Mouse (Mus musculus) embryonic facial prominence, embryonic 13.5 days (tissue): ENCODE results near the gene Rpl6. TPM values are rescaled to one million over a fixed set of nuclear protein-coding genes. Genes with fewer than 3 reads are reported as not detected.
"Not testable (repeated sequence)": the region's sequence is repeated elsewhere in the genome, so short reads cannot be mapped to it uniquely, and the experiment has no call there.

Experiments used
- ATAC-seq: fragments of 200-750 bp; cut with Nextera tagmentation; 2 replicates; pipeline ENCODE4 v1.8.0; 2017; ENCODE audit warnings: low read depth; ENCODE audit not compliant: insufficient number of reproducible peaks, insufficient read depth, low FRiP score, low TSS enrichment
- H3K27ac ChIP-seq: fragments of 300-500 bp; sonication (generic); 2 replicates; pipeline ENCODE4 v1.5.1; 2015; ENCODE audit warnings: moderate library complexity, mild to moderate bottlenecking, inconsistent platforms
- H3K27me3 ChIP-seq: fragments of 300-500 bp; sonication (generic); 2 replicates; pipeline ENCODE4 v1.6.1; 2015; ENCODE audit warnings: mild to moderate bottlenecking, inconsistent platforms
- H3K36me3 ChIP-seq: fragments of 300-500 bp; sonication (generic); 2 replicates; pipeline ENCODE4 v1.6.1; 2015; ENCODE audit warnings: mild to moderate bottlenecking, inconsistent platforms
- H3K4me1 ChIP-seq: fragments of 300-500 bp; sonication (generic); 2 replicates; pipeline ENCODE4 v1.6.1; 2015; ENCODE audit warnings: inconsistent platforms
- H3K4me2 ChIP-seq: fragments of 300-500 bp; sonication (generic); 2 replicates; pipeline ENCODE4 v1.6.1; 2015; ENCODE audit warnings: moderate library complexity, mild to moderate bottlenecking, inconsistent platforms
- H3K4me3 ChIP-seq: fragments of 300-500 bp; sonication (generic); 2 replicates; pipeline ENCODE4 v1.5.1; 2015; ENCODE audit warnings: mild to moderate bottlenecking, inconsistent platforms
- H3K9ac ChIP-seq: fragments of 300-500 bp; sonication (generic); 2 replicates; pipeline ENCODE4 v1.6.1; 2015; ENCODE audit warnings: mild to moderate bottlenecking, inconsistent platforms
- H3K9me3 ChIP-seq: fragments of 300-500 bp; sonication (generic); 2 replicates; pipeline ENCODE4 v1.6.1; 2016; ENCODE audit warnings: inconsistent platforms
- WGBS: fragments of 180-500 bp; shearing (Covaris S2); methylation state at CpG from one replicate; pipeline ENCODE4 v1.1.7; 2015; ENCODE audit warnings: mixed read lengths; 5-methylcytosine and 5-hydroxymethylcytosine counted together
- polyA plus RNA-seq: library from polyadenylated mRNA; unstranded; fragments of >200 nt; fragmentation: Nextera tagmentation; extraction: Ambion mirVana; gene quantifications from 2 replicates; pipeline ENCODE4 v1.2.1, GENCODE M21; 2015

Rpl6 gene
- polyA plus RNA-seq, 1 experiment from 2014 or later, result 726 TPM

DNA sequence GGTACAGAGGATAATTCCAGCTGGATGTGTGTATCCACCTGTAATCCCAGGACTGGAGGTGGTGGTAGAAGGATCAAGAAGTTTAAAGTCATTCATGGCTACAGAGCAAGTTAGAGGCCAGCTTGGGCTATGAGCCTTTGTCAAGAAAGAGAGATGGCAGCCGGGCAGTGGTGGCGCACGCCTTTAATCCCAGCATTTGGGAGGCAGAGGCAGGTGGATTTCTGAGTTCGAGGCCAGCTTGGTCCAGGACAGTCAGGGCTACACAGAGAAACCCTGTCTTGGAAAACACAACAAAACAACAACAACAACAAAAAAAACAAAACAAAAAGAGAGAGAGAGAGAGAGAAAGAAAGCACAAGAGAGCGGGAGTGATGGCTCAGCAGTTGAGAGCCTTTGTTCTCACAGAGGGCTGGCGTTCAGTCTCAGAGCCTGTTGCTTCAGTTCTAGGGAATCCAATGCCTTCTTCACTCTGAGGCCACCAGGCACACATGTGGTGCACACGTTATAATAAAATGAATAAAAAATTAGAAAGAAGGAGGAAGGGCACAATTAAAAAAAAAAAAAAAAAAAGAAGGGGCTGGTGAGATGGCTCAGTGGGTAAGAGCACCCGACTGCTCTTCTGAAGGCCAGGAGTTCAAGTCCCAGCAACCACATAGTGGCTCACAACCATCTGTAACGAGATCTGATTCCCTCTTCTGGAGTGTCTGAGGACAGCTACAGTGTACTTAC is 12.5 kb downstream of the Rpl6 start:
- H3K4me3 ChIP-seq, H3K9ac ChIP-seq, ATAC-seq, H3K4me2 ChIP-seq, H3K27ac ChIP-seq, H3K27me3 ChIP-seq, H3K9me3 ChIP-seq: not testable (repeated sequence)
- peaks cover 12% of the 10 kb centered on the region for H3K4me1 ChIP-seq
- WGBS, result 86% methylated on average over 9 of the region's 9 CpGs
- peaks cover 15% of the 10 kb centered on the region for H3K36me3 ChIP-seq

GRCm38 (mm10) chr5:121217313-121217634 is 13.0 kb downstream of the Rpl6 start:
- no peak overlapping the region for H3K4me2 ChIP-seq
- WGBS, result 89% methylated on average over 2 of the region's 2 CpGs
- H3K4me3 ChIP-seq, result no peak overlapping the region
- no peak overlapping the region for H3K9ac ChIP-seq
- H3K4me1 ChIP-seq, result peaks cover 15% of the 10 kb centered on the region
- no peak for ATAC-seq
- H3K9me3 ChIP-seq, result 0 out of 2 replicates have a peak, but pooled peaks cover under 1% of the 10 kb centered on the region
- no peaks in the 10 kb centered on the region for H3K27me3 ChIP-seq
- no peak overlapping the region for H3K27ac ChIP-seq
- peaks cover 9% of the 10 kb centered on the region for H3K36me3 ChIP-seq

GRCm38 (mm10) chr5:121219190-121219589 is 14.9 kb downstream of the Rpl6 start:
- Histone ChIP-seq H3K27me3 (no peaks in the 10 kb centered on the region), H3K4me1 (peaks cover 15% of the 10 kb centered on the region), H3K4me3 (no peak overlapping the region), H3K27ac (no peak overlapping the region), H3K4me2 (no peak overlapping the region), H3K9me3 (no peaks in the 10 kb centered on the region), H3K9ac (no peak overlapping the region), H3K36me3 (no peaks in the 10 kb centered on the region)
- 64% methylated on average over 1 of the region's 1 CpGs for WGBS
- no peak for ATAC-seq

DNA sequence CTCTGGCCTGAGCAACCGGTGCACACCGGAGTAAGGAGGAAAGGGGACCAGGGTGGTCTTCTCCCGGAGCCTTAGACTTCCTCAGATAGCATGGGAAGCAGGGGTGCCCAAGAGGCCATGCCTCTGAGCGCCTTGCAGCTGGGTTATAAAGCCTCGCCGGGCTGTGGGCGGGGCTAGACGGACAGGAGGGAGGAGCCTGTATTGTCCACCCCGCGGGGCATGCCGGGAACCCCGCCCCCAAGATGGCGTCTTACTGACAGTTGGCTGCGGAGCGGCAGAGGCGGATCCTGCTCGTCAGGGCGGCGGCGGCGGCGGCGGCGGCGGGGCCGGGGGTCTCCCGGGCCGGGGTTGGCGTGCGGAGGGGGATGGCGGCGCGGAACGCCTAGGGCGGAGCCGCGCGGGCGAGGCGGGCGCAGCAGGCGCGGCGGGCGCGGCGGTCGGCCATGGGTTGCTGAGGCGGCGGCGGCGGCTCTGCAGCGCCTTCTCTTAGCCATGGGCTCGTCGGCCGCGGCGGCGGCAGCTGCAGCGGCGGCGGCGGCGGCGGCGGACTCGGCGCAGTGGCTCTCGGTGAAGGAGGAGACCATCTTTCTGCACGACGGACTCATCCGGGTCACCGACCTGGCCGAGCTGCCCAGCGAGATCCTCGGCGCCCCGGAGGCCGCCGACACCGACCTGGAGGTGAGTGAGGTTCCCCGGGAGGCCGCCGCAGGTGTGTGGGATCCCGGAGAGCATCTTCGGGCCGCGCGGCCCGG is 15.9 kb downstream of the Rpl6 start, which contains the start of gene Hectd4:
Gene Hectd4 (plus strand): TSS at position 240 of the 752 bp plus-strand sequence.
- WGBS, result 2% methylated on average over 67 of the region's 90 CpGs
- H3K4me1 ChIP-seq, result peaks cover 15% of the 10 kb centered on the region
- H3K27ac ChIP-seq, result peak within 1 kb of the TSS; percentile 81
- peak within 1 kb of the TSS; percentile 93 for H3K9ac ChIP-seq
- no peaks in the 10 kb centered on the region for H3K9me3 ChIP-seq
- H3K36me3 ChIP-seq, result no peaks in the 10 kb centered on the region
- ATAC-seq, result peak; percentile 87
- no peaks in the 10 kb centered on the region for H3K27me3 ChIP-seq
- H3K4me2 ChIP-seq, result peak within 1 kb of the TSS; percentile 73
- H3K4me3 ChIP-seq, result peak within 1 kb of the TSS; percentile 96

GRCm38 (mm10) chr5:121220732-121221301 is 16.5 kb downstream of the Rpl6 start:
- no peaks in the 10 kb centered on the region for H3K36me3 ChIP-seq
- H3K4me2 ChIP-seq, result peak overlapping the region; percentile 73
- peak overlapping the region; percentile 93 for H3K9ac ChIP-seq
- H3K4me1 ChIP-seq, result peaks cover 15% of the 10 kb centered on the region
- no peak for ATAC-seq
- WGBS, result 1% methylated on average over 29 of the region's 38 CpGs
- H3K4me3 ChIP-seq, result peak overlapping the region; percentile 96
- no peaks in the 10 kb centered on the region for H3K9me3 ChIP-seq
- no peaks in the 10 kb centered on the region for H3K27me3 ChIP-seq
- peak overlapping the region; percentile 81 for H3K27ac ChIP-seq

DNA sequence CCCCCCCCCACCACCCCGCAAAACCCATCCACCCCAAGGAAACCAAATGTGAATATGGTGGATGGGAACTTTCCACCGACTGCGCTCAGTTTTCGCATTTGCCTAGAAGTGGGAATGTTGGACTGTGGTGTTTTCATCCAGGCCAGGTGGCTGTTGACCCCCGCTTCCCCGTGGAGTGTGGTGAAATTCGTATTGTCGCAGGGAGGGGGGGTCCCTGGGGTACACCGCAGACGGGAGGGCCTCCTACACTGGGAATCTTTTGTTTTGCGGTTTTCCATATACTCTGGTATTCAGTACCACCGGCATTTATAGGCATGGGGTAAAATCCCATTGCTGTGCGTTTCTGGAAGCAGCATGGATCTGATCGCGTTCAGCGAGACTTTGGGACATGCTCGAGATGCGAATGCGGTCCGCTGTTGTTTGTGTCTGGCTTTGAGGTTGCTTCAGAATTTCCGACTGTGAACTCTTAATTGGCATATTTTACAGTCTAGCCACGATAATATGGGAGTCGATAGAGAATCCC is 17.1 kb downstream of the Rpl6 start:
- Histone ChIP-seq H3K9me3 (no peaks in the 10 kb centered on the region), H3K4me1 (peaks cover 15% of the 10 kb centered on the region), H3K36me3 (no peaks in the 10 kb centered on the region), H3K9ac (peak overlapping the region; percentile 93), H3K27ac (no peak overlapping the region), H3K27me3 (no peaks in the 10 kb centered on the region), H3K4me3 (peak overlapping the region; percentile 96), H3K4me2 (peak overlapping the region; percentile 73)
- 13% methylated on average over 23 of the region's 23 CpGs for WGBS
- ATAC-seq, result no peak

DNA sequence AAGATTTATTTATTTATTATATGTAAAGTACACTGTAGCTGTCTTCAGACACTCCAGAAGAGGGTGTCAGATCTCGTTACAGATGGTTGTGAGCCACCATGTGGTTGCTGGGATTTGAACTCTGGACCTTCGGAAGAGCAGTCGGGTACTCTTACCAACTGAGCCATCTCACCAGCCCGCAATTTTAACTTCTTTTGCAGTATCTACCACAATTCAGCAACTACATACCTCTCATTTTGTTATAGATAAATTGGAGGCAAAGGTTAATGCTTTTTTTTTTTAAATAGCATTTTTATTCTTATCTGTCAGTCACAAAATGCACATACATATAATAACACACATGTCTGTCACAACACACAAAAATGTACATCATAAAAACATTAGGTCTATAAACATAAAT is 19.7 kb downstream of the Rpl6 start:
- H3K4me3 ChIP-seq, H3K9me3 ChIP-seq, H3K9ac ChIP-seq, ATAC-seq, H3K27ac ChIP-seq, H3K4me2 ChIP-seq, H3K36me3 ChIP-seq, H3K27me3 ChIP-seq: not testable (repeated sequence)
- peaks cover 15% of the 10 kb centered on the region for H3K4me1 ChIP-seq
- 90% methylated on average over 4 of the region's 4 CpGs for WGBS

DNA sequence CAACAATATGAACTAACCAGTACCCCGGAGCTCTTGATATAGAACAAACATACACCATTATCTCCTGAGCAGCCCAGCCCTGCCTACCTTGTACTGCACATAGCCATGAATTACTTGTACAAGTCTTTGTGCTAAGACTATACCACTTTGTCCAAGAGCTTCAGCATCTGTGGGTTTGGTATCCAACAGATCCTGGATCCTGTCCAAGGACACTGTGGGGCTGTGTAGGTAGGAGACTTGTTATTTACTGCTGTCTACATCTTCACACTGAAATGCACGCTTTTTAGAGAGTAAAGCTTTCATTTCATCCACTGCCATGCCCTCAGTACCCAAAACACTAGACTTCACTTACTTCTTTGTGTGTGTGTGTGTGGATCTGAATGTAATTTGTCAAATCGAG is 20.6 kb downstream of the Rpl6 start:
- Histone ChIP-seq H3K36me3 (no peaks in the 10 kb centered on the region), H3K4me1 (peaks cover 11% of the 10 kb centered on the region), H3K9ac (no peak overlapping the region), H3K4me3 (no peak overlapping the region), H3K4me2 (no peak overlapping the region), H3K9me3 (no peaks in the 10 kb centered on the region), H3K27me3 (no peaks in the 10 kb centered on the region), H3K27ac (no peak overlapping the region)
- 81% methylated on average over 3 of the region's 3 CpGs for WGBS
- ATAC-seq, result no peak

- Histone ChIP-seq H3K36me3 (no peaks in the 10 kb centered on the region), H3K4me2 (no peak overlapping the region), H3K27ac (no peak overlapping the region), H3K4me1 (peaks cover 11% of the 10 kb centered on the region), H3K9me3 (no peaks in the 10 kb centered on the region), H3K9ac (no peak overlapping the region), H3K4me3 (no peak overlapping the region), H3K27me3 (no peaks in the 10 kb centered on the region)
- no peak for ATAC-seq
- WGBS, result 88% methylated on average over 2 of the region's 2 CpGs
Observed at GRCm38 (mm10) chr5:121225854-121226253, 21.6 kb downstream of the Rpl6 start.

DNA sequence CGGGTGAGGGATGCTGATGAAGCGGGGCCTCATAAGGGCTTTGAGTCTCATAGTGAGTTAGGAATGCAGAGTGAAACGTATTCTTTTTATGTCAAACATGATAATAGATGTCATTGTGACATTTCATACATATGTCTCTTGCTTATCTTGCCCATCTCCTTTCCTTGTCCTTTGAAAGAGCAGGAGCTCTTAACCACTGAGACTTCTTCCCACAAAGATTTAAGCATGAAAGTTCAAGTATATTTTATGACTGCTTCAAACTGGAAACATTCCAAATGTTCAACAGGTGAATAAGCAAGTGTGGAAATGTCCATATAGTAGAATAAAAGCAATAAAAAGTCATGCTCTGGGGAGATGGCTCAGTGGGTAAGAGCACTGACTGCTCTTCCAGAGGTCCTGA is 22.1 kb downstream of the Rpl6 start:
- Histone ChIP-seq H3K9ac (no peak overlapping the region), H3K4me2 (no peak overlapping the region), H3K36me3 (no peaks in the 10 kb centered on the region), H3K9me3 (no peaks in the 10 kb centered on the region), H3K4me1 (peaks cover 6% of the 10 kb centered on the region), H3K4me3 (no peak overlapping the region), H3K27me3 (no peaks in the 10 kb centered on the region), H3K27ac (no peak overlapping the region)
- 77% methylated on average over 3 of the region's 3 CpGs for WGBS
- ATAC-seq, result no peak

DNA sequence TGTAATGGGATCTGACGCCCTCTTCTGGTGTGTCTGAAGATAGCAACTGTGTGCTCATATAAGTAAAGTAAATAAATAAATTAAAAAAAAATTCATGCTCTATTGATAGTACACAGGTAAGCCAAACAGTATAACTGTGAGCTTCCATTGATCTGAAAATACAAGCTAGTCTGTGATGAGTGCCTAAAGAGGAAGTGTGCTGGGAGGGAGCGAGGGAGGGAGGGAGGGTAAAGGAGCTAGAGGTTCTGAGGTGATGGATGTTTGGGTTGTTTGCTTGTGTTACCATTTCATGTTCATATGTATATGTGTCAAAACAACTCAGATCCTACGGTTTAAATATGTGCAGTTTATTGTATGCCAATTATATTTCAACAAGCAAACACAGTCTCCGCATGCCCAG is 22.6 kb downstream of the Rpl6 start:
- H3K27ac ChIP-seq, result no peak overlapping the region
- peaks cover 2% of the 10 kb centered on the region; the same call in 1 of the 2 replicates for H3K4me1 ChIP-seq
- H3K9me3 ChIP-seq, result no peaks in the 10 kb centered on the region
- H3K4me3 ChIP-seq, result no peak overlapping the region
- H3K36me3 ChIP-seq, result no peaks in the 10 kb centered on the region
- no peak overlapping the region for H3K4me2 ChIP-seq
- no peak for ATAC-seq
- no peak overlapping the region for H3K9ac ChIP-seq
- no peaks in the 10 kb centered on the region for H3K27me3 ChIP-seq
- 77% methylated on average over 4 of the region's 4 CpGs for WGBS
